Mouse (Mus musculus) hindlimb bud, embryonic 11.5 days (tissue): ENCODE results near the gene Cdr2.
"Not testable (repeated sequence)": the region's sequence is repeated elsewhere in the genome, so short reads cannot be mapped to it uniquely, and the experiment has no call there.

Source experiments
- DNase-seq: peaks from one replicate; pipeline ENCODE4 v3.0.0-alpha.2; 2012; ENCODE audit warnings: low read depth, low spot score; ENCODE audit errors: extremely low spot score

The Cdr2 gene

GRCm38 (mm10) chr7:120974001-120974400 lies 8.1 kb downstream of the Cdr2 start:
- DNase-seq: no peak

- not testable (repeated sequence) for DNase-seq
Measured at GRCm38 (mm10) chr7:120972471-120972870, 9.6 kb downstream of the Cdr2 start.

- no peak for DNase-seq
Measured at GRCm38 (mm10) chr7:120970112-120970511, 12.0 kb downstream of the Cdr2 start.

GRCm38 (mm10) chr7:120969221-120969620 lies 12.9 kb downstream of the Cdr2 start:
- DNase-seq: no peak

- no peak for DNase-seq
Measured at GRCm38 (mm10) chr7:120963126-120963525, 19.0 kb downstream of the Cdr2 start.

- DNase-seq: no peak
Measured at GRCm38 (mm10) chr7:120961893-120962292, 20.2 kb downstream of the Cdr2 start.

GRCm38 (mm10) chr7:120960601-120961000 lies 21.5 kb downstream of the Cdr2 start:
- DNase-seq: no peak

GRCm38 (mm10) chr7:120960116-120960515 lies 22.0 kb downstream of the Cdr2 start:
- DNase-seq: no peak

GRCm38 (mm10) chr7:120953591-120953990 lies 28.5 kb downstream of the Cdr2 start:
- DNase-seq: not testable (repeated sequence)

- DNase-seq: no peak
Measured at GRCm38 (mm10) chr7:120943936-120944509, 38.1 kb downstream of the Cdr2 start.

GRCm38 (mm10) chr7:120942506-120942905 lies 39.6 kb downstream of the Cdr2 start:
- DNase-seq: no peak

GRCm38 (mm10) chr7:120941214-120941613 lies 40.9 kb downstream of the Cdr2 start:
- no peak for DNase-seq

- no peak for DNase-seq
Measured at GRCm38 (mm10) chr7:120940343-120940742, 41.8 kb downstream of the Cdr2 start.

- DNase-seq: no peak
Measured at GRCm38 (mm10) chr7:120938206-120938605, 43.9 kb downstream of the Cdr2 start.

GRCm38 (mm10) chr7:120936522-120936921 lies 45.6 kb downstream of the Cdr2 start:
- DNase-seq: no peak

GRCm38 (mm10) chr7:120934716-120935115 lies 47.4 kb downstream of the Cdr2 start:
- peak; percentile 42 for DNase-seq

- DNase-seq: no peak
Measured at GRCm38 (mm10) chr7:120933680-120934195, 48.4 kb downstream of the Cdr2 start.

- no peak for DNase-seq
Measured at GRCm38 (mm10) chr7:120933110-120933509, 49.0 kb downstream of the Cdr2 start.

- DNase-seq: peak; percentile 98
Measured at GRCm38 (mm10) chr7:120918526-120918962, 63.6 kb downstream of the Cdr2 start.

- DNase-seq: peak; percentile 93
Measured at GRCm38 (mm10) chr7:120917592-120918461, 64.3 kb downstream of the Cdr2 start, which contains the start of gene Polr3e. TSS of gene Polr3e (plus strand) at chr7:120917744.

- DNase-seq: no peak
Measured at GRCm38 (mm10) chr7:120917279-120917591, 64.9 kb downstream of the Cdr2 start.

GRCm38 (mm10) chr7:120916262-120916875 lies 65.7 kb downstream of the Cdr2 start:
- no peak for DNase-seq
